Mouse (Mus musculus) intestine, embryonic 15.5 days (tissue): Measurements from ENCODE around the gene Rpp25l. TPM values are rescaled to one million over a fixed set of nuclear protein-coding genes. Genes with fewer than 3 reads are reported as not detected.

Source experiments
- polyA plus RNA-seq: library from polyadenylated mRNA; unstranded; fragments of >200 nt; fragmentation: Nextera tagmentation; extraction: Ambion mirVana; gene quantifications from 2 replicates; pipeline ENCODE4 v1.2.1, GENCODE M21; 2015

The Rpp25l gene
- polyA plus RNA-seq, 1 experiment from 2014 or later = 58.8 TPM

Other genes with a start within 250 kb of the Rpp25l start
- 5.2 and 6.8 TPM in 2 replicates for gene Kif24, start 248.6 kb downstream of the Rpp25l start, polyA plus RNA-seq
- gene Nudt2, start 248.4 kb downstream of the Rpp25l start, polyA plus RNA-seq = 61.4 and 62.3 TPM in 2 replicates
- gene AI464131, start 210.5 kb downstream of the Rpp25l start, polyA plus RNA-seq = 8.1 and 9.4 TPM in 2 replicates
- 0.28 and 0.55 TPM in 2 replicates for gene 1110017D15Rik, start 196.2 kb downstream of the Rpp25l start, polyA plus RNA-seq
- 2.3 TPM in 2 replicates for gene Fam219a, start 144.0 kb downstream of the Rpp25l start, polyA plus RNA-seq
- 5.6 and 5.8 TPM in 2 replicates for gene Dnaic1, start 143.8 kb downstream of the Rpp25l start, polyA plus RNA-seq
- gene Enho, start 73.2 kb downstream of the Rpp25l start, polyA plus RNA-seq = 10.8 and 11.2 TPM in 2 replicates
- 5.1 and 6.4 TPM in 2 replicates for gene Cntfr, start 16.4 kb downstream of the Rpp25l start, polyA plus RNA-seq
- gene Il11ra1, start 13.5 kb downstream of the Rpp25l start, polyA plus RNA-seq = 127 and 129 TPM in 2 replicates
- 122 and 131 TPM in 2 replicates for gene Dctn3, start 9.6 kb upstream of the Rpp25l start, polyA plus RNA-seq
- not detected in 2 replicates for gene Arid3c, start 17.6 kb upstream of the Rpp25l start, polyA plus RNA-seq
- 64.8 and 70.9 TPM in 2 replicates for gene Galt, start 41.7 kb upstream of the Rpp25l start, polyA plus RNA-seq
- 94.7 and 108 TPM in 2 replicates for gene Sigmar1, start 42.6 kb upstream of the Rpp25l start, polyA plus RNA-seq
- 30.5 and 31.9 TPM in 2 replicates for gene Ccl27a, start 60.7 kb upstream of the Rpp25l start, polyA plus RNA-seq
- gene Gm21541, start 190.1 kb upstream of the Rpp25l start, polyA plus RNA-seq = 16.9 and 31.6 TPM in 2 replicates
- 0.70 and 1.5 TPM in 2 replicates for gene Gm20878, start 228.0 kb upstream of the Rpp25l start, polyA plus RNA-seq